Mouse (Mus musculus): Measurements from ENCODE around the gene Ttc7b.

DNA sequence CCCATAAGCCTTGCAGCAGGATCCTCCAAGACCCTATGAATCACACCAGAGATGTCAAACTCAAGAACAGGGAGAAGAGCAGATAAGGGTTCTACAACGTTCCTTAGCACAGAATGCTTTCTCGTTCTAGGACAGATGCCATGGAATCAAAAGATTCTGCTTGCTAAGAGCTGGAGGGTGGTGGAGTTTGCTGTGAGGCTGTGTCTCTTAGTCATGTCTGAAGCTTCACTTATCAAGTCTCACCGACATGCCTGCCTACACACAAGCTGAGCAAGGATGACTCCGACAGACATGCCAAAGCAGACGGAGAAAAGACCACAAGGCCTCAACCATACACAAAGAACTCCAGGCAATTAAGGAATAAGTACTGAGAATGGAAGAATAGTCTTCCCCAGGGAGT, 27.4 kb downstream of the Ttc7b start:
- TF ChIP-seq ZNF384 (IDR thresholded peaks at IDR 0.05; ENCODE audit: low read depth, low read length): no peak
- no peak for TF ChIP-seq ZC3H11A (IDR thresholded peaks at IDR 0.05; ENCODE audit: borderline replicate concordance, low read depth, low read length)
- TF ChIP-seq MAFK (IDR thresholded peaks at IDR 0.05; ENCODE audit: insufficient read depth, low read depth, low read length): no peak
